Comparison of ENCODE assay signal across 12 mouse cellular contexts in genomic region chr14:21359207-21359895, GRCm38 (mm10).
DNase-seq lines count a peak whose midpoint lies in the region; ATAC-seq and TF ChIP-seq lines count a peak whose summit lies in the region.
"Had no signal": no experiment of that assay in that cellular context is flagged by ENCODE, and none has a peak within 500 bp of the region (broad histone marks: within the 10 kb centered on the region; RNA-seq: fewer than 3 reads in every experiment).

No protein-coding gene starts in this region.

- H3K4me3 ChIP-seq in layer of hippocampus, adult 2 months = no peak overlapping the region
- H3K4me3 ChIP-seq in forebrain, embryonic 13.5 days = no peak overlapping the region
- no peak overlapping the region for H3K4me3 ChIP-seq in midbrain, embryonic 15.5 days
- H3K4me3 ChIP-seq: liver, embryonic 13.5 days; myocyte had no signal

- H3K4me1 ChIP-seq in forebrain, embryonic 13.5 days = peaks cover 15% of the 10 kb centered on the region
- H3K4me1 ChIP-seq in midbrain, embryonic 15.5 days = peaks cover 8% of the 10 kb centered on the region
- H3K4me1 ChIP-seq: liver, embryonic 13.5 days had no signal

- no peaks in the 10 kb centered on the region for H3K36me3 ChIP-seq in forebrain, embryonic 13.5 days (ENCODE audit: poor library complexity, severe bottlenecking)
- no peaks in the 10 kb centered on the region for H3K36me3 ChIP-seq in midbrain, embryonic 15.5 days (replicated peaks)

- WGBS in forebrain, embryonic 13.5 days = 42% methylated on average over 10 of the region's 10 CpGs
- 42% methylated on average over 10 of the region's 10 CpGs for WGBS in midbrain, embryonic 15.5 days

- 0 out of 2 replicates have a peak overlapping the region, but pooled peaks have one; percentile 2 for H3K4me2 ChIP-seq in forebrain, embryonic 13.5 days
- H3K4me2 ChIP-seq in midbrain, embryonic 15.5 days = no peak overlapping the region
- H3K4me2 ChIP-seq: liver, embryonic 13.5 days had no signal

- no peak for TF ChIP-seq CTCF in layer of hippocampus, adult 2 months (conservative IDR thresholded peaks at IDR 0.05)

- H3K27ac ChIP-seq in layer of hippocampus, adult 2 months = peak overlapping the region; percentile 65; the same call in 1 of the 2 replicates
- peak overlapping the region; percentile 86 for H3K27ac ChIP-seq in forebrain, embryonic 13.5 days
- peak overlapping the region; percentile 47; the same call in 1 of the 2 replicates for H3K27ac ChIP-seq in midbrain, embryonic 15.5 days
- H3K27ac ChIP-seq: liver, embryonic 13.5 days had no signal

- DNase-seq in cerebellum, adult 8-10 months = peak; percentile 3
- no peak for DNase-seq in layer of hippocampus, adult 2 months (ENCODE audit: low spot score in 2 of 2)
- no peak for DNase-seq in layer of hippocampus, adult 8-10 months (ENCODE audit: low spot score in 2 of 2)
- DNase-seq in right cerebral cortex, postnatal 14 days = no peak
- DNase-seq in right cerebral cortex, postnatal 4 days = no peak
- DNase-seq: kidney, adult 9 months; liver, embryonic 13.5 days; thymus, adult 18-20 months had no signal

- H3K9me3 ChIP-seq in forebrain, embryonic 13.5 days (replicated peaks) = no peaks in the 10 kb centered on the region
- H3K9me3 ChIP-seq in midbrain, embryonic 15.5 days = no peaks in the 10 kb centered on the region
- H3K9me3 ChIP-seq: liver, embryonic 13.5 days had no signal

- H3K9ac ChIP-seq in forebrain, embryonic 13.5 days = 0 out of 2 replicates have a peak overlapping the region, but pooled peaks have one; percentile 21
- no peak overlapping the region for H3K9ac ChIP-seq in midbrain, embryonic 15.5 days
- H3K9ac ChIP-seq: liver, embryonic 13.5 days had no signal

- no peaks in the 10 kb centered on the region for H3K27me3 ChIP-seq in forebrain, embryonic 13.5 days
- no peaks in the 10 kb centered on the region for H3K27me3 ChIP-seq in midbrain, embryonic 15.5 days (replicated peaks)
- H3K27me3 ChIP-seq: liver, embryonic 13.5 days had no signal

- ATAC-seq in cerebellum, adult (ENCODE audit: insufficient number of reproducible peaks, low FRiP score, low TSS enrichment) = no peak
- peak; percentile 86 for ATAC-seq in forebrain, embryonic 13.5 days
- no peak for ATAC-seq in midbrain, embryonic 15.5 days (replicated peaks)
